Mouse (Mus musculus) left cerebral cortex, adult 8-10 months (tissue): ENCODE measurements around the gene Gnptab. TPM values are rescaled to one million over a fixed set of nuclear protein-coding genes. Genes with fewer than 3 reads are reported as not detected.
"Not testable (repeated sequence)": the region's sequence is repeated elsewhere in the genome, so short reads cannot be mapped to it uniquely, and the experiment has no call there.

ENCODE experiments used
- DNase-seq, 2 experiments: peaks; one replicate each; pipeline ENCODE4 v3.0.0; 2022; ENCODE audit warnings: low spot score in 2 of 2
- total RNA-seq, 4 experiments: library from RNA; stranded (reverse); gene quantifications; 2 replicates each; pipeline ENCODE4 v1.2.4; 2022

Gene Gnptab
- 10 to 100 TPM; 61.9 to 69.7 (median 63.8) TPM for total RNA-seq

GRCm38 (mm10) chr10:88379013-88379885 is at the start of gene Gnptab, which contains the start of gene Dram1:
Gene Gnptab, plus strand, starts transcription at chr10:88379132.
Gene Dram1, minus strand, starts transcription at chr10:88379080.
- DNase-seq: peak; percentile 72 to 79

- DNase-seq: no peak
Observed at GRCm38 (mm10) chr10:88330695-88331094, 48.2 kb upstream of the Gnptab start.

DNA sequence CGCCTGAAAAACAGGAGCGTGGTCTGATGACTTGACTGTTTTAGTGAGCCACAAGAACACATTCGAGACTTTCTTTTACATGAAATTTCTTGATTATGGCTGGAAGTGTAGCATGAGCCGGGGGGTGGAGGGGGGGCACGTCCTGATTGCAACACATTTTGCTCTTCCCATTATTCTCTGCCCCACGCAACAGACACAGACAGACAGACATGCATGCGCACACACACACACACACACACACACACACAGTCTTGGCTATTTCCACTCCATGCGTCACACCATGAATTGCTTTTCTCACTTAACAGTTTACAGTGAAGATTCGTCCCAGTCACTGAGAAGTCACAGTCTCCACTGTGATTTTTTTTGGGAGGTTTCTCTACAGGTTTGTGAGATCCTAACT is 38.3 kb upstream of the Gnptab start:
- no peak for DNase-seq

DNA sequence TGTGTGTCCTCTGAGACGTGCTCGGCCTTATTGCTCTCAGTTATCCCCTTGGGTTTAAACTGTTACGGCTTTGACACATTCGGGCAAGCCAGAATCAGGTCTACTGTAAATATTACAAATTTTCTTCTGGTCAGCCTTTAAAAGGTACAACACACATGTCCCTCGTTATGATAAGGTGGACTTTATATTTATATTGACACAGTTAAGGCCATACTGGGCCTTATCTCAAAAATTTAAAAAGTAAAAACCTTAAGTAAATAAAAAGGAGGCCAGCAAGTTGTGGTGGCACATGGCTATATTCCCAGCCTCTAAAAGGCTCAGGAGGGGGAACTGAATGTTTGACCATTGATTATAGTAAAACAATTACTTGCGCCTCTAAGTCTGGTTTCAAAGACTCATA is 37.6 kb upstream of the Gnptab start:
- DNase-seq: no peak

DNA sequence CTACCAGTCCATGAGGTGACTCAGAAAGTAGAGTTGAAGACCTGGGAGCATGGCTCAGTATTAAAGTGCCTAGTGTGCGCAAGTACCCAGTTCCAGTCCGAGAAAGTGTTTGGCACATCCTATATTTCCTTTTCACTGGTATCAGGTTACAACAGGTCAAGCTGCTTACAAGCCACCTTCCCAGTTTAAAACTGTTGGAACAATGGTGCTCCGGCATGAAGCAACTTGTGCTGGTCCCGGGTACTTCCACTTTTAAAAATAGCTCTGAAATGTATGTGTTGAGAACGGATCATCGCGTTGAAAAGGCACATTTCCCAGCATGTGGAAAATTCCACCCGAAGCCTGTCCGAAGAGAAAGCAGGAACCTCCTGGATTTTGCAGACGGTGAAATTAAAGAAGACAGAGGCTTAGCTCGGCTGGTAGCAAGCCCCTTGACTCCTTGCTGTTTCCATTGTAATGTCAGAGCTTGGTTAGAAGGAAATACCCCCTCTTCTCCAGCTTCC is 33.0 kb upstream of the Gnptab start:
- DNase-seq: no peak

DNA sequence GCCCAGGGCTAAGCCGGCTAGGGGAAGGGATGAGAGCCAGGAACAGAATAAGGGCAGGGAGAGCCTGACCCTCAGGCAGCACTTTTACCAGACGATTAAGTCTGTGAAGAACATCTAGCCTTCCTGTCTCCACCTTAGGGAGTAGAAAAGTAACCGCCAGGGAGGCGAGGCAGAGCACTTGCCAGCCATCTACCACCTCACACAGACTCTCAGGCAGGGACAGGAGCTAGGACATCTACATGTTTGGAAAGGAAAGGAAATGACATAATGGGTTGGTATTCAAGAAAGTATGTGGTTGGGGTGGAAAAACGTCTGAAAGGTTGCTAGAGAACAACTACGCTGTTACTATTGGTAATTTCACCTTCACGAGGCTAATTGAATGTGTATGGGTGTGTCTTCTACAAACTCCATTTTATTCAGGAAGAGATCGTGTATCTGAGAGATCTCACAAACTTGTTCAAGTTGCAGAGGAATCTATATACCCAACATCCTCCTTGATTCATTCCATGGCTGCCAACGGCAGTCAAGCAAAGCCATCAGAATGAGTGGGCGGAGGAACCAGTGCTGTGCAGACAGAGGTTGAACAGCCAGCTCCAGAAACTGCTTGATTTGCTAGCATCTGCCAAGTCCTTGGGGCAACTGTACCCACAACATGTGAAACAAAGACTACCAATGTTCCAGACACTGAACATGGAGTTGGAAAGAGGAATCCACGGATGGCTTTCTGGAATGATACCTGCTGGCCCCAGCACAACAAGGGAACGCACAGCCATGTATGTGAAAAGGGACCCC is 32.3 kb upstream of the Gnptab start:
- no peak for DNase-seq

DNA sequence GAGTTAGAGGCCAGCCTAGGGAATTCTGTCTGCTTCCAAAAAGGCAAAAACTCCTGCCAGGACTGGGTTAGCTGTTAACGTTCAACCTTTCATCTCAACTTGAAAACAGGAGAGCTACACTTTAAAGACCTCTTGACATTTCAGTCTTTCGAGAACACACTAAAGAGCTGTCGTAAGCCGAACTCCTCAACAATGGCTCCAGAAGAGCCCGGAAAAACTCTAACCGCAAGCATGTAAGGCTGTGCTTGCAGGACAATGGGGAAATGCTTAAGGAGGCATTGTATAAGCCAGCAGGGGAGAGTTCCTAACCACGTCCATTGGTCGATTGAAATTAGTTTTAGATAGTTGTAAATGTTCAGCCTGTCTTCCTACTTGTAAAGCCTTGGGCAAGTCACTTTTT is 29.1 kb upstream of the Gnptab start:
- DNase-seq: no peak

DNA sequence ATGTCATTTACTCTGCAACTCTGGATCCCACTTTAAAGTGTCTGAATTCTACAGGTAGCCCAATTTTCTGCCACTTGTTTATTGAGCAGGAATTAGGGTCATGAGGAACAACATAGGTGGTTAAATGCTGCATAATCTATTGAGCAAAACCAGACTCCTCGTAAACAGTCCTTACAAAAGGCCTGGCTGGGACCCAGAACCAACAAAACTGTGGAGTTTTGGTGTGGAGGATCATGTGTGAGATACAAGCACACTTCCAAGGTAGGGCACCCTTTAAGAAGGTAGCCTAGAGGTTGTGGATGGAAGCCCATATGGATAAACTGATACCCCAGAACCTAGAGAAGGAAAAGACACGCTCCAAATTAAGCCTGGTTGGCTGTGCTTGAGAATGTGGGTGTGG is 28.2 kb upstream of the Gnptab start:
- DNase-seq: no peak

GRCm38 (mm10) chr10:88351411-88352103 is 27.4 kb upstream of the Gnptab start:
- DNase-seq: no peak

- no peak for DNase-seq
Observed at GRCm38 (mm10) chr10:88352549-88352948, 26.4 kb upstream of the Gnptab start.

DNA sequence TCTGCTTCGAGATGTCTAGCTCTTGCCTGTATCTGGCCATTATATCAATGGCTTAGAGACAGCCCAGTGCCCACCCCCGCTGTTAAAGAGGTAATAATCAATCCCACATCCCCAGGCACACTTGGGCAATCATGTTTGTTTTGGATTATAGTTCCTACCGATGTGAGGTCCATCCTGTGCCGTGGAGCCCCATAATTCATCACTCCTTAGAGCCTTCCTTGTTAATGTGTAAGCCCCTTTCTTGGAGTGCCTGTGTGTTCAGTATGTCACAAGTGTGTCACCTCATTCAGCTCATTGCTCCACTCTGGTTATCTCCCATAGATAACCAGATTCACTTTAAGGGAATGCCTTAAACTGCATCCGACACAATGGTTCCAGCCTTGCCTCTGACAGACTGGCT is 24.3 kb upstream of the Gnptab start:
- DNase-seq: no peak

GRCm38 (mm10) chr10:88356114-88356982 is 22.6 kb upstream of the Gnptab start:
- DNase-seq: no peak

GRCm38 (mm10) chr10:88356983-88357559 is 21.9 kb upstream of the Gnptab start:
- peak; percentile 17 to 50 for DNase-seq

DNA sequence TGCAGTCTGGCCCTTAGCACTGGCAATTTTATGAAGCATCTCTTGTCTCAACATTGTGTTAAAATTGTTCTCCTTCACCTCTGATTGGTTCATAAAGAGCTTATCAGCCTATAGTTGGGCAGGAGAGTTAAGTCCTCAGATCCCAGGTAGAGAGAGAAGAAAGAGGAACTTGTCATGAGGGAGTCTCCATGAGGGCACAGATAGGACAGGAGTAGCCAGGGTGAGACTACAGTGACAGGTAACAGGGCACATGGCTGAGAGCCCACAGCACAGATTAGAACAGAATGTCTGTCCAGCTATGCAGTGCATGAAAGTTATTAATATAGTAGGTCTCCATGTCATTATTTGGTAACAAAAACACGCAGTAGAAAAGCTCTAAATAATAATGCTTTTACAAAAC is 16.7 kb upstream of the Gnptab start:
- no peak for DNase-seq

- DNase-seq: no peak
Observed at GRCm38 (mm10) chr10:88364221-88364620, 14.7 kb upstream of the Gnptab start.

GRCm38 (mm10) chr10:88369233-88369632 is 9.7 kb upstream of the Gnptab start:
- DNase-seq: no peak

- no peak for DNase-seq
Observed at GRCm38 (mm10) chr10:88371793-88372192, 7.1 kb upstream of the Gnptab start.

- no peak for DNase-seq
Observed at GRCm38 (mm10) chr10:88372436-88372835, 6.5 kb upstream of the Gnptab start.

DNA sequence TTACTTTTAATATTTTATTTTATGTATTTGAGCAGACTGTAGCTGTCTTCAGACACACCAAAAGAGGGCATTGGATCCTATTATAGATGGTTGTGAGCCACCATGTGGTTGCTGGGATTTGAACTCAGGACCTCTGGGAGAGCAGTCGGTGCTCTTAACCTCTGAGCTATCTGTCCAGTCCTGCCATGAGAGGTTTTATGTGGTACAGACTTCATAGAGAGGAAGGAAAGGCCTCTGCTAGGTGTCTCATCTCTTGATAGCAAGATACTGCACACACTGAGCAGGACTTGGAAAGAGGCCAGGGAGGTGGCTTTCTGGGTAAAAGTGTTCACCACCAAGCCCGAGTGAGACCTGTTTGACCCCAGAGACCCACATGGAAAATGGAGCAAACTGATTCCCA is 6.0 kb upstream of the Gnptab start:
- not testable (repeated sequence) for DNase-seq

GRCm38 (mm10) chr10:88374984-88375383 is 3.9 kb upstream of the Gnptab start:
- no peak for DNase-seq
